Mouse (Mus musculus) forebrain, embryonic 11.5 days (tissue): ENCODE data around the gene Pigm. TPM values are rescaled to one million over a fixed set of nuclear protein-coding genes. Genes with fewer than 3 reads are reported as not detected.
A peak's percentile ranks its signal among the peaks of the same experiment; 100 is the strongest.

Source experiments
- ATAC-seq: fragments of 200-750 bp; cut with Nextera tagmentation; replicated peaks from 2 replicates; pipeline ENCODE4 v1.8.0; 2017; ENCODE audit warnings: moderate TSS enrichment; ENCODE audit not compliant: low FRiP score
- DNase-seq: peaks from one replicate; pipeline ENCODE4 v3.0.0-alpha.2; 2017; ENCODE audit warnings: low spot score
- H3K27ac ChIP-seq: fragments of 300-500 bp; sonication (generic); 2 replicates; pipeline ENCODE4 v1.5.1; 2014; ENCODE audit warnings: low read depth, low read length
- H3K27me3 ChIP-seq: fragments of 300-500 bp; sonication (generic); 2 replicates; pipeline ENCODE4 v1.6.1; 2014; ENCODE audit warnings: mild to moderate bottlenecking, low read length, mixed read lengths; ENCODE audit not compliant: control insufficient read depth, insufficient read depth
- H3K36me3 ChIP-seq: fragments of 300-500 bp; sonication (generic); 2 replicates; pipeline ENCODE4 v1.6.1; 2014; ENCODE audit warnings: mild to moderate bottlenecking, low read length, moderate library complexity, mixed read lengths; ENCODE audit not compliant: control insufficient read depth, insufficient read depth
- H3K4me1 ChIP-seq: fragments of 300-500 bp; sonication (generic); replicated peaks from 2 replicates; pipeline ENCODE4 v1.6.1; 2014; ENCODE audit warnings: low read length, mixed read lengths; ENCODE audit not compliant: control insufficient read depth, insufficient read depth
- H3K4me2 ChIP-seq: fragments of 300-500 bp; sonication (generic); 2 replicates; pipeline ENCODE4 v1.6.1; 2014; ENCODE audit warnings: low read depth, mild to moderate bottlenecking, low read length, moderate library complexity, mixed read lengths; ENCODE audit not compliant: severe bottlenecking
- H3K4me3 ChIP-seq: fragments of 300-500 bp; sonication (generic); 2 replicates; pipeline ENCODE4 v1.5.1; 2014; ENCODE audit warnings: low read depth, low read length
- H3K9ac ChIP-seq: fragments of 300-500 bp; sonication (generic); 2 replicates; pipeline ENCODE4 v1.6.1; 2014; ENCODE audit warnings: low read length
- H3K9me3 ChIP-seq: fragments of 300-500 bp; sonication (generic); 2 replicates; pipeline ENCODE4 v1.6.1; 2016; ENCODE audit warnings: low read length, mixed read lengths; ENCODE audit not compliant: control insufficient read depth
- WGBS: fragments of 180-500 bp; shearing (Covaris S2); extraction: QIAGEN DNeasy Blood & Tissue Kit; methylation state at CpG from one replicate; pipeline ENCODE4 v1.1.7; 2014; 5-methylcytosine and 5-hydroxymethylcytosine counted together
- polyA plus RNA-seq: library from polyadenylated mRNA; unstranded; fragments of >200 nt; fragmentation: Nextera tagmentation; extraction: Ambion mirVana; gene quantifications from 2 replicates; pipeline ENCODE4 v1.2.1, GENCODE M21; 2014

Pigm gene
- 13.7 and 14.8 TPM in 2 replicates for polyA plus RNA-seq

GRCm38 (mm10) chr1:172376198-172376667 is at the start of gene Pigm:
Pigm (plus strand) TSS chr1:172376546.
- WGBS = under 1% methylated on average over 38 of the region's 39 CpGs
- Histone ChIP-seq H3K9ac (peak within 1 kb of the TSS; percentile 65), H3K36me3 (peaks cover under 1% of the 10 kb centered on the region; the same call in 1 of the 2 replicates), H3K4me1 (peaks cover 6% of the 10 kb centered on the region; the same call in 1 of the 2 replicates), H3K27ac (peak within 1 kb of the TSS; percentile 21; the same call in 1 of the 2 replicates), H3K27me3 (no peaks in the 10 kb centered on the region), H3K9me3 (no peaks in the 10 kb centered on the region), H3K4me3 (peak within 1 kb of the TSS; percentile 67), H3K4me2 (peak within 1 kb of the TSS; percentile 99)
- DNase-seq (peak; percentile 99), ATAC-seq (peak; percentile 99)

GRCm38 (mm10) chr1:172326684-172327083 is 49.7 kb upstream of the Pigm start:
- H3K27ac ChIP-seq = no peak overlapping the region
- H3K4me1 ChIP-seq = peaks cover 9% of the 10 kb centered on the region
- H3K9me3 ChIP-seq = no peaks in the 10 kb centered on the region
- WGBS = 58% methylated on average over 11 of the region's 11 CpGs
- H3K4me3 ChIP-seq = peak overlapping the region; percentile 40; the same call in 1 of the 2 replicates
- no peak for DNase-seq
- no peak for ATAC-seq
- peaks cover 16% of the 10 kb centered on the region for H3K27me3 ChIP-seq
- peak overlapping the region; percentile 55; the same call in 1 of the 2 replicates for H3K9ac ChIP-seq
- no peaks in the 10 kb centered on the region for H3K36me3 ChIP-seq
- H3K4me2 ChIP-seq = peak overlapping the region; percentile 86

GRCm38 (mm10) chr1:172327206-172328001 is 48.9 kb upstream of the Pigm start:
- Histone ChIP-seq H3K4me3 (no peak overlapping the region), H3K27me3 (peaks cover 16% of the 10 kb centered on the region), H3K9me3 (no peaks in the 10 kb centered on the region), H3K36me3 (no peaks in the 10 kb centered on the region), H3K27ac (no peak overlapping the region), H3K9ac (no peak overlapping the region), H3K4me1 (peaks cover 9% of the 10 kb centered on the region), H3K4me2 (no peak overlapping the region)
- no peak for DNase-seq
- ATAC-seq = no peak
- 88% methylated on average over 16 of the region's 16 CpGs for WGBS

GRCm38 (mm10) chr1:172328041-172328440 is 48.3 kb upstream of the Pigm start:
- no peak overlapping the region for H3K9ac ChIP-seq
- 93% methylated on average over 3 of the region's 3 CpGs for WGBS
- H3K4me1 ChIP-seq = peaks cover 9% of the 10 kb centered on the region
- no peak overlapping the region for H3K4me3 ChIP-seq
- DNase-seq (no peak), ATAC-seq (no peak)
- no peaks in the 10 kb centered on the region for H3K36me3 ChIP-seq
- peaks cover 16% of the 10 kb centered on the region for H3K27me3 ChIP-seq
- no peak overlapping the region for H3K27ac ChIP-seq
- H3K4me2 ChIP-seq = no peak overlapping the region
- H3K9me3 ChIP-seq = no peaks in the 10 kb centered on the region

- WGBS = 80% methylated on average over 7 of the region's 7 CpGs
- Histone ChIP-seq H3K9ac (peak overlapping the region; percentile 31; the same call in 1 of the 2 replicates), H3K4me1 (peaks cover 9% of the 10 kb centered on the region), H3K27ac (no peak overlapping the region), H3K4me2 (peak overlapping the region; percentile 26; the same call in 1 of the 2 replicates), H3K27me3 (peaks cover 16% of the 10 kb centered on the region), H3K4me3 (no peak overlapping the region), H3K9me3 (no peaks in the 10 kb centered on the region), H3K36me3 (no peaks in the 10 kb centered on the region)
- DNase-seq = no peak
- ATAC-seq = no peak
Measured at GRCm38 (mm10) chr1:172328461-172328860, 47.9 kb upstream of the Pigm start.

GRCm38 (mm10) chr1:172329131-172329530 is 47.2 kb upstream of the Pigm start, which contains the start of gene Kcnj9:
Kcnj9 (minus strand) TSS chr1:172329318.
- no peaks in the 10 kb centered on the region for H3K9me3 ChIP-seq
- DNase-seq (no peak), ATAC-seq (peak; percentile 67)
- H3K27ac ChIP-seq = no peak within 1 kb of the TSS
- H3K4me1 ChIP-seq = peaks cover 9% of the 10 kb centered on the region
- H3K4me3 ChIP-seq = peak within 1 kb of the TSS; percentile 9; the same call in 1 of the 2 replicates
- H3K9ac ChIP-seq = peak within 1 kb of the TSS; percentile 31
- 24% methylated on average over 9 of the region's 9 CpGs for WGBS
- no peaks in the 10 kb centered on the region for H3K36me3 ChIP-seq
- H3K4me2 ChIP-seq = peak within 1 kb of the TSS; percentile 26
- peaks cover 16% of the 10 kb centered on the region for H3K27me3 ChIP-seq

GRCm38 (mm10) chr1:172329616-172330015 is 46.7 kb upstream of the Pigm start:
- no peaks in the 10 kb centered on the region for H3K9me3 ChIP-seq
- H3K4me2 ChIP-seq = peak overlapping the region; percentile 12; the same call in 1 of the 2 replicates
- DNase-seq = no peak
- no peak overlapping the region for H3K27ac ChIP-seq
- no peak for ATAC-seq
- H3K4me3 ChIP-seq = no peak overlapping the region
- no peak overlapping the region for H3K9ac ChIP-seq
- WGBS = 76% methylated on average over 6 of the region's 6 CpGs
- H3K4me1 ChIP-seq = peaks cover 9% of the 10 kb centered on the region
- peaks cover 16% of the 10 kb centered on the region for H3K27me3 ChIP-seq
- no peaks in the 10 kb centered on the region for H3K36me3 ChIP-seq

GRCm38 (mm10) chr1:172331422-172331947 is 44.9 kb upstream of the Pigm start:
- no peak for DNase-seq
- no peak overlapping the region for H3K4me2 ChIP-seq
- no peak overlapping the region for H3K9ac ChIP-seq
- H3K27me3 ChIP-seq = peaks cover 4% of the 10 kb centered on the region; the same call in 1 of the 2 replicates
- H3K9me3 ChIP-seq = no peaks in the 10 kb centered on the region
- H3K4me3 ChIP-seq = no peak overlapping the region
- H3K36me3 ChIP-seq = no peaks in the 10 kb centered on the region
- ATAC-seq = no peak
- peaks cover 3% of the 10 kb centered on the region; the same call in 1 of the 2 replicates for H3K4me1 ChIP-seq
- WGBS = 71% methylated on average over 8 of the region's 8 CpGs
- no peak overlapping the region for H3K27ac ChIP-seq
